Mouse (Mus musculus) intestine, postnatal 0 days (tissue): ENCODE measurements around the gene Scpep1. TPM values are rescaled to one million over a fixed set of nuclear protein-coding genes. Genes with fewer than 3 reads are reported as not detected.

Experiments
- ATAC-seq: fragments of 200-750 bp; cut with Nextera tagmentation; 2 replicates; pipeline ENCODE4 v1.8.0; 2017; ENCODE audit warnings: mild to moderate bottlenecking, moderate TSS enrichment, moderate library complexity
- H3K27ac ChIP-seq: fragments of 300-500 bp; sonication (generic); 2 replicates; pipeline ENCODE4 v1.5.1; 2014; ENCODE audit warnings: mild to moderate bottlenecking, low read depth, low read length, moderate library complexity
- H3K27me3 ChIP-seq: fragments of 300-500 bp; sonication (generic); replicated peaks from 2 replicates; pipeline ENCODE4 v1.6.1; 2014; ENCODE audit warnings: low read length, mixed read lengths; ENCODE audit not compliant: control insufficient read depth, insufficient read depth
- H3K36me3 ChIP-seq: fragments of 300-500 bp; sonication (generic); 2 replicates; pipeline ENCODE4 v1.6.1; 2014; ENCODE audit warnings: mild to moderate bottlenecking, moderate library complexity; ENCODE audit not compliant: control insufficient read depth, insufficient read depth
- H3K4me1 ChIP-seq: fragments of 300-500 bp; sonication (generic); replicated peaks from 2 replicates; pipeline ENCODE4 v1.6.1; 2014; ENCODE audit warnings: antibody characterized with exemption, low read length, mixed read lengths; ENCODE audit not compliant: control insufficient read depth, insufficient read depth
- H3K4me2 ChIP-seq: fragments of 300-500 bp; sonication (generic); replicated peaks from 2 replicates; pipeline ENCODE4 v1.6.1; 2014; ENCODE audit warnings: low read depth, mild to moderate bottlenecking, moderate library complexity
- H3K4me3 ChIP-seq: fragments of 300-500 bp; sonication (generic); 2 replicates; pipeline ENCODE4 v1.5.1; 2014; ENCODE audit warnings: low read depth, low read length
- H3K9ac ChIP-seq: fragments of 300-500 bp; sonication (generic); 2 replicates; pipeline ENCODE4 v1.6.1; 2014; ENCODE audit warnings: mild to moderate bottlenecking, low read depth, low read length
- H3K9me3 ChIP-seq: fragments of 300-500 bp; sonication (generic); 2 replicates; pipeline ENCODE4 v1.6.1; 2016; ENCODE audit warnings: mixed run types; ENCODE audit not compliant: control insufficient read depth
- CTCF ChIP-seq: sonication (generic); IDR thresholded peaks from 2 replicates; pipeline ENCODE4 v1.5.1; 2016; ENCODE audit warnings: low read depth, mild to moderate bottlenecking, control low read depth, antibody characterized with exemption, moderate library complexity
- WGBS: fragments of 180-500 bp; shearing (Covaris S2); extraction: QIAGEN DNeasy Blood & Tissue Kit; methylation state at CpG from one replicate; pipeline ENCODE4 v1.1.7; 2014; 5-methylcytosine and 5-hydroxymethylcytosine counted together
- polyA plus RNA-seq: library from polyadenylated mRNA; unstranded; fragments of >200 nt; fragmentation: Nextera tagmentation; extraction: Ambion mirVana; gene quantifications from 2 replicates; pipeline ENCODE4 v1.2.1, GENCODE M21; 2015

Scpep1 gene
- polyA plus RNA-seq, 1 experiment from 2014 or later = 191 TPM

DNA sequence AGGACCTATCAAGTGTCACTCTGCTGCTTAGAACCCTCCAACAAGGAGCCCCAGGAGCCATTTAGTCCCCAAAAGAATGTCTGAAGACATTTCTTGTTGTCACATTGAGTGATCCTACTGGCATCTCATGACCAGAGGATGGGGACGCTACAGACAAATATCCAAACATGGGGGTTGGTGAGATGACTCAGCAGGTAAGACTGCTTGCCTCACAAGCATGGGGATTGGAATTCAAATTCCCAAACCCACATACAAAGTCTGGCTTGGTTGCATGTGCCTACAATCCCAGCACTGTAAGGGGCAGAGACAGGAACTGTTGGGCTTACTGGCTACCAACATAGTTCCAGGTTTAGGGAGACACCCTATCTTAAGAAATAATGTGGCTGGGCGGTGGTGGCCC, 17.4 kb downstream of the Scpep1 start:
- H3K4me3 ChIP-seq = no peak overlapping the region
- no peak overlapping the region for H3K4me2 ChIP-seq
- H3K27me3 ChIP-seq = no peaks in the 10 kb centered on the region
- no peak for TF ChIP-seq CTCF
- ATAC-seq = no peak
- no peaks in the 10 kb centered on the region for H3K4me1 ChIP-seq
- WGBS = 90% methylated on average over 2 of the region's 2 CpGs
- peaks cover 54% of the 10 kb centered on the region for H3K36me3 ChIP-seq
- no peaks in the 10 kb centered on the region for H3K9me3 ChIP-seq
- no peak overlapping the region for H3K27ac ChIP-seq
- H3K9ac ChIP-seq = no peak overlapping the region

- WGBS = 93% methylated on average over 19 of the region's 19 CpGs
- ATAC-seq = no peak
- peaks cover 55% of the 10 kb centered on the region for H3K36me3 ChIP-seq
Observed at GRCm38 (mm10) chr11:88934089-88935000, 20.9 kb downstream of the Scpep1 start.

DNA sequence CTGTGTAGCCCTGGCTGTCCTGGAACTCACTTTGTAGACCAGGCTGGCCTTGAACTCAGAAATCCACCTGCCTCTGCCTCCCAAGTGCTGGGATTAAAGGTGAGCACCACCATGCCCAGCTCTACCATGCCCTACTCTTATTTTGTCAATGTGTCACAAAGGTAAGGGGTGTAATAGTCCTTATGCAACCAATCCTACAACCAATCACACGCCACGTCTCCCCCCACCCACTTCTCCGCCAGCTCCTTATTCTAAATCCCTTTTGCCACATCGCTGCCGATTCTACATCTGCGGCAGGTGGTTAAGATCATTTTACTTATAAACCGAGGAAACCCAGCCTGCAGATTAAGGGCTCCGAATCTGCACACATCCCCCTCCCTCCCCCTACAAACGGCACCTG, 22.2 kb downstream of the Scpep1 start:
- 91% methylated on average over 9 of the region's 9 CpGs for WGBS
- ATAC-seq = no peak
- H3K4me3 ChIP-seq = no peak overlapping the region

More at GRCm38 (mm10) chr11:88934089-88935000, 20.9 kb downstream of the Scpep1 start:
- no peak overlapping the region for H3K4me2 ChIP-seq
- no peaks in the 10 kb centered on the region for H3K27me3 ChIP-seq
- H3K9me3 ChIP-seq = no peaks in the 10 kb centered on the region
- H3K27ac ChIP-seq = no peak overlapping the region
- H3K4me3 ChIP-seq = no peak overlapping the region
- no peak for TF ChIP-seq CTCF
- no peaks in the 10 kb centered on the region for H3K4me1 ChIP-seq
- H3K9ac ChIP-seq = no peak overlapping the region

DNA sequence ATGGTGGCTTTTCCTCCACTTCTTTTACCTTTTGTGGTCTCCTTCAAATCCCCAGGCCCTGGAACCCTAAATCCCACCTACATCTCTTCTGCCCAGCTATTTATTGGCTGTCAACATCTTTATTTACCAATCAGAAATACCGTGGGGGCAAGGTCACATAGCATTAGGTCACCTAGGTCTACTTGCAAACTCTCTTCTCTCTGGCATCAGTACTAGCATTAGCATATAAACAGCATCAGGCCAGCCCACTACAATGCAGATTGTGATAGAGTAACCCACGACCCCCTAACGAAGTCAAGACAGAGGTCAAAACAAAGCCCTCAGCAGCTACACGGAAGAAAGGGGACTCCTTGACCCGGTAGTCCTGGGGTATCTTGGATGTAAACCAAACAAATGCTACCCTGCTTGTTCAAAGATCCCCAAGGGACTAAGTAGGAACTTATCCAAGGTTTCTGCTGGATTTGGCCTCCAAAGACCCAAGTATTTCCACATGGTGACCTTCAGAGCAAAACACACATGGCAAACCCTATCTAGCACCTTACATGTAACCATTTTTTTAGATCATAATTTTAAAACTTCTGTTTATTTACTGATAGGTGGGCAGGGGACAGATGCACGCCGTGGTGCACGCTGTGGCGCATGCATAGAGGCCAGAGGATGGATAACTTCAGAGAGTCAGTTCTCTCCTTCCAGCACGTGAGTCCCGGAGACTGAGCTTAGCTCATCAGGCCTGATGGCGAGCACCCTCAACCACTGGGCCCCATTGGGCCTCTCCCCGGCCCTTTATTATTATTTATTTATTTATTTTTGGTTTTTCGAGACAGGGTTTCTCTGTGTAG, 23.4 kb downstream of the Scpep1 start:
- no peak for TF ChIP-seq CTCF
- no peaks in the 10 kb centered on the region for H3K27me3 ChIP-seq
- H3K27ac ChIP-seq = no peak overlapping the region
- no peak overlapping the region for H3K4me3 ChIP-seq
- H3K4me1 ChIP-seq = no peaks in the 10 kb centered on the region
- ATAC-seq = no peak
- 87% methylated on average over 14 of the region's 14 CpGs for WGBS
- peaks cover 76% of the 10 kb centered on the region for H3K36me3 ChIP-seq
- H3K4me2 ChIP-seq = no peak overlapping the region
- no peaks in the 10 kb centered on the region for H3K9me3 ChIP-seq
- H3K9ac ChIP-seq = no peak overlapping the region

More for the DNA sequence above, 22.2 kb downstream of the Scpep1 start:
- Histone ChIP-seq H3K4me2 (no peak overlapping the region), H3K27ac (no peak overlapping the region), H3K9ac (no peak overlapping the region), H3K27me3 (no peaks in the 10 kb centered on the region), H3K36me3 (peaks cover 65% of the 10 kb centered on the region), H3K9me3 (no peaks in the 10 kb centered on the region), H3K4me1 (no peaks in the 10 kb centered on the region)
- no peak for TF ChIP-seq CTCF

- 92% methylated on average over 5 of the region's 5 CpGs for WGBS
- Histone ChIP-seq H3K4me1 (no peaks in the 10 kb centered on the region), H3K36me3 (peaks cover 67% of the 10 kb centered on the region), H3K27ac (no peak overlapping the region), H3K9me3 (no peaks in the 10 kb centered on the region), H3K4me2 (no peak overlapping the region), H3K9ac (no peak overlapping the region), H3K4me3 (no peak overlapping the region), H3K27me3 (no peaks in the 10 kb centered on the region)
- no peak for ATAC-seq
- TF ChIP-seq CTCF = no peak
Observed at GRCm38 (mm10) chr11:88926566-88926965, 28.7 kb downstream of the Scpep1 start.

- H3K9ac ChIP-seq = no peak overlapping the region
- no peak overlapping the region for H3K4me3 ChIP-seq
- no peaks in the 10 kb centered on the region for H3K4me1 ChIP-seq
- H3K4me2 ChIP-seq = no peak overlapping the region
- ATAC-seq = no peak
- no peaks in the 10 kb centered on the region for H3K9me3 ChIP-seq
- no peaks in the 10 kb centered on the region for H3K27me3 ChIP-seq
- H3K27ac ChIP-seq = no peak overlapping the region
- no peak for TF ChIP-seq CTCF
- H3K36me3 ChIP-seq = no peaks in the 10 kb centered on the region
- WGBS = 77% methylated on average over 8 of the region's 8 CpGs
Observed at GRCm38 (mm10) chr11:88909388-88910036, 45.8 kb downstream of the Scpep1 start.
